8 mouse cellular contexts compared by ENCODE assay signal in the genomic region with DNA sequence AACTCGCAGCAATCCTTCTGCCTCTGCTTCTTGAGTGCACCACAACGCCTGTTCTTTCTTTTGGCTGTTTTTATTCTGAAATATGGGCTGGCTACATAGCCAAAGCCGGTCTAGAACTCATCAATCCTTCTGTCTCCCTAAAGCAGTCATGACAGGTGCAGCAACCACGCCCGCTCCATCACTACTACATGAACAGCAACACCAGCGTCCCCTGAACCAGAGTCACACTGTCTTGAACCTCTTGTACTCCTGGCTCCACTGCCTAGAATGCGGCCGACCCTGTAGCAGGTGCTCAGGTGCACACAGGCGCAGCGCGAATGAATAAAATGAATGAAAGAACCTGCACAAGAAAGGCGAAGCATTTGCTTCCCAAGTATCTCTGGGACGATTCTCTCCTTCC. TPM values are rescaled to one million over a fixed set of nuclear protein-coding genes. Genes with fewer than 3 reads are reported as not detected.
DNase-seq lines count a peak whose midpoint lies in the region; ATAC-seq lines count a peak whose summit lies in the region.

No protein-coding gene starts in this region.

- no peaks in the 10 kb centered on the region for H3K27me3 ChIP-seq in kidney, embryonic 15.5 days
- H3K27me3 ChIP-seq in hindbrain, embryonic 12.5 days = no peaks in the 10 kb centered on the region
- H3K27me3 ChIP-seq in midbrain, embryonic 14.5 days (ENCODE audit: control insufficient read depth, insufficient read depth, low read length) = no peaks in the 10 kb centered on the region

- peaks cover 48% of the 10 kb centered on the region for H3K36me3 ChIP-seq in kidney, embryonic 15.5 days
- peaks cover 50% of the 10 kb centered on the region for H3K36me3 ChIP-seq in hindbrain, embryonic 12.5 days
- H3K36me3 ChIP-seq in midbrain, embryonic 14.5 days (ENCODE audit: control insufficient read depth, insufficient read depth, low read length) = peaks cover 51% of the 10 kb centered on the region

- WGBS in kidney, embryonic 15.5 days = 7% methylated on average over 13 of the region's 13 CpGs
- WGBS in hindbrain, embryonic 12.5 days = 8% methylated on average over 13 of the region's 13 CpGs
- WGBS in midbrain, embryonic 14.5 days = 8% methylated on average over 13 of the region's 13 CpGs

- peak overlapping the region; percentile 96; the same call in 1 of the 2 replicates for H3K27ac ChIP-seq in kidney, embryonic 15.5 days
- no peak overlapping the region for H3K27ac ChIP-seq in brown adipose tissue, adult 24 weeks (replicated peaks; ENCODE audit: low read depth, low read length)
- H3K27ac ChIP-seq in hindbrain, embryonic 12.5 days = peak overlapping the region; percentile 92
- H3K27ac ChIP-seq in midbrain, embryonic 14.5 days (replicated peaks; ENCODE audit: low read depth, low read length) = peak overlapping the region; percentile 95

- peak overlapping the region; percentile 79 for H3K9ac ChIP-seq in kidney, embryonic 15.5 days
- peak overlapping the region; percentile 88 for H3K9ac ChIP-seq in hindbrain, embryonic 12.5 days
- peak overlapping the region; percentile 91 for H3K9ac ChIP-seq in midbrain, embryonic 14.5 days (replicated peaks; ENCODE audit: low read length)

- peak overlapping the region; percentile 91 for H3K4me2 ChIP-seq in kidney, embryonic 15.5 days
- peak overlapping the region; percentile 84 for H3K4me2 ChIP-seq in hindbrain, embryonic 12.5 days (replicated peaks)
- H3K4me2 ChIP-seq in midbrain, embryonic 14.5 days (ENCODE audit: low read length) = peak overlapping the region; percentile 88

- H3K9me3 ChIP-seq in kidney, embryonic 15.5 days (replicated peaks) = no peaks in the 10 kb centered on the region
- no peaks in the 10 kb centered on the region for H3K9me3 ChIP-seq in hindbrain, embryonic 12.5 days (replicated peaks)
- H3K9me3 ChIP-seq in midbrain, embryonic 14.5 days (ENCODE audit: control insufficient read depth, low read length) = no peaks in the 10 kb centered on the region

- ATAC-seq in kidney, embryonic 15.5 days (replicated peaks; ENCODE audit: low FRiP score) = 0 out of 2 replicates have a peak, but pooled peaks have one; percentile 10
- peak; percentile 49 for ATAC-seq in hindbrain, embryonic 12.5 days (ENCODE audit: low FRiP score)
- ATAC-seq in midbrain, embryonic 14.5 days (ENCODE audit: low FRiP score, low TSS enrichment) = peak; percentile 9; the same call in 1 of the 2 replicates

- peak overlapping the region; percentile 75 for H3K4me3 ChIP-seq in kidney, embryonic 15.5 days (replicated peaks)
- H3K4me3 ChIP-seq in brown adipose tissue, adult 24 weeks (ENCODE audit: insufficient read depth, low read depth, low read length) = peak overlapping the region; percentile 80
- peak overlapping the region; percentile 88 for H3K4me3 ChIP-seq in hindbrain, embryonic 12.5 days
- H3K4me3 ChIP-seq in midbrain, embryonic 14.5 days (replicated peaks; ENCODE audit: low read depth, low read length) = peak overlapping the region; percentile 85

- peaks cover 22% of the 10 kb centered on the region for H3K4me1 ChIP-seq in kidney, embryonic 15.5 days
- H3K4me1 ChIP-seq in brown adipose tissue, adult 24 weeks (ENCODE audit: control insufficient read depth, insufficient read depth, insufficient read length, low read length) = no peaks in the 10 kb centered on the region
- peaks cover 25% of the 10 kb centered on the region for H3K4me1 ChIP-seq in hindbrain, embryonic 12.5 days
- peaks cover 18% of the 10 kb centered on the region for H3K4me1 ChIP-seq in midbrain, embryonic 14.5 days (ENCODE audit: control insufficient read depth, insufficient read depth, low read length)

- DNase-seq in kidney, adult 8-10 months = no peak
- no peak for DNase-seq in midbrain, embryonic 14.5 days
- no peak for DNase-seq in cerebellum, postnatal 10 days
- no peak for DNase-seq in layer of hippocampus, adult 9-11 months
- no peak for DNase-seq in lung, postnatal 4 days

RNA-seq across cellular contexts. Expression of a gene that starts 0.4 kb away (rescaled TPM):
- 29.6 and 31.6 TPM in 2 replicates for polyA plus RNA-seq in kidney, embryonic 15.5 days (2015; fragmentation: Nextera tagmentation; extraction: Ambion mirVana)
- polyA plus RNA-seq in brown adipose tissue, adult 24 weeks (2012; ENCODE audit: insufficient read depth, insufficient read length, missing spikeins) = 5.9 and 10.4 TPM in 2 replicates
- polyA plus RNA-seq in hindbrain, embryonic 12.5 days (2016; fragmentation: Nextera tagmentation; extraction: Ambion mirVana) = 72.0 and 75.8 TPM in 2 replicates
- polyA plus RNA-seq in midbrain, embryonic 14.5 days (2014; fragmentation: Nextera tagmentation; extraction: Ambion mirVana) = 87.9 and 88.9 TPM in 2 replicates

RNA-seq across cellular contexts. Expression of a gene that starts 0.7 kb away (rescaled TPM):
- polyA plus RNA-seq in kidney, embryonic 15.5 days (2015; fragmentation: Nextera tagmentation; extraction: Ambion mirVana) = 28.8 and 31.0 TPM in 2 replicates
- polyA plus RNA-seq in brown adipose tissue, adult 24 weeks (2012; ENCODE audit: insufficient read depth, insufficient read length, missing spikeins) = 5.0 and 6.7 TPM in 2 replicates
- polyA plus RNA-seq in hindbrain, embryonic 12.5 days (2016; fragmentation: Nextera tagmentation; extraction: Ambion mirVana) = 48.4 and 49.2 TPM in 2 replicates
- polyA plus RNA-seq in midbrain, embryonic 14.5 days (2014; fragmentation: Nextera tagmentation; extraction: Ambion mirVana) = 82.5 and 115 TPM in 2 replicates

RNA-seq across cellular contexts. Expression of a gene that starts 21.5 kb away (rescaled TPM):
- 4.8 and 5.1 TPM in 2 replicates for polyA plus RNA-seq in kidney, embryonic 15.5 days (2015; fragmentation: Nextera tagmentation; extraction: Ambion mirVana)
- polyA plus RNA-seq in brown adipose tissue, adult 24 weeks (2012; ENCODE audit: insufficient read depth, insufficient read length, missing spikeins) = 75.9 and 89.9 TPM in 2 replicates
- polyA plus RNA-seq in hindbrain, embryonic 12.5 days (2016; fragmentation: Nextera tagmentation; extraction: Ambion mirVana) = 4.3 and 5.3 TPM in 2 replicates
- polyA plus RNA-seq in midbrain, embryonic 14.5 days (2014; fragmentation: Nextera tagmentation; extraction: Ambion mirVana) = 5.1 and 5.6 TPM in 2 replicates

RNA-seq across cellular contexts. Expression of a gene that starts 49.0 kb away (rescaled TPM):
- 69.5 and 79.9 TPM in 2 replicates for polyA plus RNA-seq in kidney, embryonic 15.5 days (2015; fragmentation: Nextera tagmentation; extraction: Ambion mirVana)
- polyA plus RNA-seq in brown adipose tissue, adult 24 weeks (2012; ENCODE audit: insufficient read depth, insufficient read length, missing spikeins) = 2.8 and 4.5 TPM in 2 replicates
- 80.7 and 81.1 TPM in 2 replicates for polyA plus RNA-seq in hindbrain, embryonic 12.5 days (2016; fragmentation: Nextera tagmentation; extraction: Ambion mirVana)
- 24.0 and 34.4 TPM in 2 replicates for polyA plus RNA-seq in midbrain, embryonic 14.5 days (2014; fragmentation: Nextera tagmentation; extraction: Ambion mirVana)

Comparison
In these comparisons a context has a peak if more than half of its experiments do, and no peak if none do; other contexts are left out.
1. RNA of a gene that starts 21.5 kb away (polyA plus RNA-seq): 75.9 to 89.9 TPM in brown adipose tissue, adult 24 weeks; 5.1 to 5.6 TPM in midbrain, embryonic 14.5 days, 4.8 to 5.1 TPM in kidney, embryonic 15.5 days and 4.3 to 5.3 TPM in hindbrain, embryonic 12.5 days; every median in the first group is over 10 times any median in the second.
2. Peak in every context shown above with its lines, with median percentiles within 50 percentile points of each other: ATAC-seq, H3K4me2 ChIP-seq, H3K4me3 ChIP-seq and H3K9ac ChIP-seq.